Mouse (Mus musculus) heart, embryonic 11.5 days (tissue): ENCODE data around the gene Fyn. TPM values are rescaled to one million over a fixed set of nuclear protein-coding genes. Genes with fewer than 3 reads are reported as not detected.

Experiments used
- ATAC-seq: fragments of 200-750 bp; cut with Nextera tagmentation; replicated peaks from 2 replicates; pipeline ENCODE4 v1.8.0; 2017; ENCODE audit warnings: moderate library complexity; ENCODE audit not compliant: insufficient number of reproducible peaks, low FRiP score, low TSS enrichment
- H3K27ac ChIP-seq: fragments of 300-500 bp; sonication (generic); 2 replicates; pipeline ENCODE4 v1.5.1; 2014; ENCODE audit warnings: mild to moderate bottlenecking, low read depth, low read length
- H3K27me3 ChIP-seq: fragments of 300-500 bp; sonication (generic); 2 replicates; pipeline ENCODE4 v1.6.1; 2014; ENCODE audit warnings: mild to moderate bottlenecking, low read length, mixed read lengths; ENCODE audit not compliant: control insufficient read depth, insufficient read depth
- H3K36me3 ChIP-seq: fragments of 300-500 bp; sonication (generic); 2 replicates; pipeline ENCODE4 v1.6.1; 2014; ENCODE audit warnings: mild to moderate bottlenecking, low read length, moderate library complexity, mixed read lengths; ENCODE audit not compliant: control insufficient read depth, insufficient read depth
- H3K4me1 ChIP-seq: fragments of 300-500 bp; sonication (generic); 2 replicates; pipeline ENCODE4 v1.6.1; 2014; ENCODE audit warnings: low read length; ENCODE audit not compliant: control insufficient read depth, insufficient read depth
- H3K4me2 ChIP-seq: fragments of 300-500 bp; sonication (generic); 2 replicates; pipeline ENCODE4 v1.6.1; 2014; ENCODE audit warnings: mild to moderate bottlenecking, moderate library complexity
- H3K4me3 ChIP-seq: fragments of 300-500 bp; sonication (generic); 2 replicates; pipeline ENCODE4 v1.5.1; 2014; ENCODE audit warnings: low read depth, low read length
- H3K9ac ChIP-seq: fragments of 300-500 bp; sonication (generic); 2 replicates; pipeline ENCODE4 v1.6.1; 2014; ENCODE audit warnings: mild to moderate bottlenecking, low read depth, low read length, moderate library complexity
- H3K9me3 ChIP-seq: fragments of 300-500 bp; sonication (generic); replicated peaks from 2 replicates; pipeline ENCODE4 v1.6.1; 2016; ENCODE audit warnings: low read length; ENCODE audit not compliant: control insufficient read depth
- WGBS: fragments of 180-500 bp; shearing (Covaris S2); extraction: QIAGEN DNeasy Blood & Tissue Kit; methylation state at CpG from one replicate; pipeline ENCODE4 v1.1.7; 2014; ENCODE audit not compliant: insufficient replicate concordance; 5-methylcytosine and 5-hydroxymethylcytosine counted together
- polyA plus RNA-seq: library from polyadenylated mRNA; unstranded; fragments of >200 nt; fragmentation: Nextera tagmentation; extraction: Ambion mirVana; gene quantifications from 2 replicates; pipeline ENCODE4 v1.2.1, GENCODE M21; 2014

Gene Fyn
- polyA plus RNA-seq, 1 experiment from 2014 or later = 17.2 TPM

- peak; percentile 48; the same call in 1 of the 2 replicates for ATAC-seq
- Histone ChIP-seq H3K4me3 (no peak overlapping the region), H3K27me3 (no peaks in the 10 kb centered on the region), H3K36me3 (no peaks in the 10 kb centered on the region), H3K9ac (peak overlapping the region; percentile 49; the same call in 1 of the 2 replicates), H3K4me2 (no peak overlapping the region), H3K9me3 (no peaks in the 10 kb centered on the region), H3K4me1 (peaks cover 65% of the 10 kb centered on the region), H3K27ac (peak overlapping the region; percentile 73)
- 24% methylated on average over 6 of the region's 7 CpGs for WGBS
Observed at GRCm38 (mm10) chr10:39557851-39558250, 189.2 kb downstream of the Fyn start.

GRCm38 (mm10) chr10:39558492-39559005 is 189.9 kb downstream of the Fyn start:
- H3K9ac ChIP-seq = no peak overlapping the region
- peaks cover 64% of the 10 kb centered on the region for H3K4me1 ChIP-seq
- H3K9me3 ChIP-seq = no peaks in the 10 kb centered on the region
- peak overlapping the region; percentile 73 for H3K27ac ChIP-seq
- H3K36me3 ChIP-seq = no peaks in the 10 kb centered on the region
- no peak for ATAC-seq
- no peak overlapping the region for H3K4me2 ChIP-seq
- H3K27me3 ChIP-seq = no peaks in the 10 kb centered on the region
- WGBS = 32% methylated on average over 5 of the region's 5 CpGs
- no peak overlapping the region for H3K4me3 ChIP-seq

GRCm38 (mm10) chr10:39559321-39559720 is 190.7 kb downstream of the Fyn start:
- H3K4me3 ChIP-seq = no peak overlapping the region
- no peak for ATAC-seq
- WGBS = 61% methylated on average over 3 of the region's 3 CpGs
- peaks cover 63% of the 10 kb centered on the region for H3K4me1 ChIP-seq
- H3K9ac ChIP-seq = no peak overlapping the region
- no peak overlapping the region for H3K4me2 ChIP-seq
- H3K27me3 ChIP-seq = no peaks in the 10 kb centered on the region
- H3K36me3 ChIP-seq = no peaks in the 10 kb centered on the region
- H3K9me3 ChIP-seq = no peaks in the 10 kb centered on the region
- peak overlapping the region; percentile 1; the same call in 1 of the 2 replicates for H3K27ac ChIP-seq

- Histone ChIP-seq H3K4me3 (no peak overlapping the region), H3K4me2 (no peak overlapping the region), H3K27ac (no peak overlapping the region), H3K36me3 (no peaks in the 10 kb centered on the region), H3K9me3 (no peaks in the 10 kb centered on the region), H3K27me3 (no peaks in the 10 kb centered on the region), H3K4me1 (peaks cover 35% of the 10 kb centered on the region), H3K9ac (no peak overlapping the region)
- 77% methylated on average over 2 of the region's 2 CpGs for WGBS
- no peak for ATAC-seq
Observed at GRCm38 (mm10) chr10:39562383-39562782, 193.7 kb downstream of the Fyn start.

GRCm38 (mm10) chr10:39563552-39564223 is 195.0 kb downstream of the Fyn start:
- H3K4me3 ChIP-seq = no peak overlapping the region
- H3K27me3 ChIP-seq = no peaks in the 10 kb centered on the region
- no peak overlapping the region for H3K9ac ChIP-seq
- WGBS = 44% methylated on average over 24 of the region's 24 CpGs
- no peak for ATAC-seq
- H3K27ac ChIP-seq = 0 out of 2 replicates have a peak overlapping the region, but pooled peaks have one; percentile 29
- no peaks in the 10 kb centered on the region for H3K9me3 ChIP-seq
- H3K4me1 ChIP-seq = peaks cover 26% of the 10 kb centered on the region
- H3K4me2 ChIP-seq = peak overlapping the region; percentile 45
- H3K36me3 ChIP-seq = no peaks in the 10 kb centered on the region

GRCm38 (mm10) chr10:39566901-39567300 is 198.2 kb downstream of the Fyn start:
- peaks cover 27% of the 10 kb centered on the region for H3K4me1 ChIP-seq
- no peak overlapping the region for H3K9ac ChIP-seq
- H3K27ac ChIP-seq = no peak overlapping the region
- H3K4me2 ChIP-seq = no peak overlapping the region
- H3K36me3 ChIP-seq = no peaks in the 10 kb centered on the region
- ATAC-seq = no peak
- 84% methylated on average over 12 of the region's 12 CpGs for WGBS
- no peaks in the 10 kb centered on the region for H3K27me3 ChIP-seq
- no peak overlapping the region for H3K4me3 ChIP-seq
- H3K9me3 ChIP-seq = no peaks in the 10 kb centered on the region

GRCm38 (mm10) chr10:39568991-39569390 is 200.3 kb downstream of the Fyn start:
- WGBS = 56% methylated on average over 4 of the region's 4 CpGs

GRCm38 (mm10) chr10:39571011-39571410 is 202.4 kb downstream of the Fyn start:
- no peak overlapping the region for H3K4me3 ChIP-seq
- peaks cover 21% of the 10 kb centered on the region for H3K4me1 ChIP-seq
- H3K9ac ChIP-seq = no peak overlapping the region
- 34% methylated on average over 7 of the region's 7 CpGs for WGBS
- H3K9me3 ChIP-seq = no peaks in the 10 kb centered on the region
- H3K4me2 ChIP-seq = no peak overlapping the region
- no peaks in the 10 kb centered on the region for H3K27me3 ChIP-seq
- H3K36me3 ChIP-seq = no peaks in the 10 kb centered on the region
- H3K27ac ChIP-seq = 0 out of 2 replicates have a peak overlapping the region, but pooled peaks have one; percentile 17
- ATAC-seq = no peak

More at GRCm38 (mm10) chr10:39568991-39569390, 200.3 kb downstream of the Fyn start:
- no peaks in the 10 kb centered on the region for H3K36me3 ChIP-seq
- no peak overlapping the region for H3K4me2 ChIP-seq
- H3K9me3 ChIP-seq = no peaks in the 10 kb centered on the region
- ATAC-seq = no peak
- H3K9ac ChIP-seq = no peak overlapping the region
- H3K27ac ChIP-seq = 0 out of 2 replicates have a peak overlapping the region, but pooled peaks have one; percentile 22
- H3K4me1 ChIP-seq = peaks cover 21% of the 10 kb centered on the region
- H3K27me3 ChIP-seq = no peaks in the 10 kb centered on the region
- H3K4me3 ChIP-seq = no peak overlapping the region
